Mouse (Mus musculus): ENCODE measurements around the gene Gm3543. TPM values are rescaled to one million over a fixed set of nuclear protein-coding genes. Genes with fewer than 3 reads are reported as not detected.
"Not testable (repeated sequence)": the region's sequence is repeated elsewhere in the genome, so short reads cannot be mapped to it uniquely, and the experiment has no call there.

Gm3543 gene
- polyA plus RNA-seq (2014; fragmentation: Nextera tagmentation; extraction: Ambion mirVana) = not detected in 2 replicates

GRCm38 (mm10) chr14:41983225-41983624, at the start of gene Gm3543:
Gene Gm3543, minus strand, starts transcription at chr14:41983325.
- WGBS = no CpG with 5 or more reads among the region's 1 CpGs
- not testable (repeated sequence) for H3K4me2 ChIP-seq; ATAC-seq (ENCODE audit: low FRiP score); H3K9me3 ChIP-seq (ENCODE audit: control insufficient read depth, low read length); DNase-seq (ENCODE audit: low spot score, missing footprints); H3K27me3 ChIP-seq (ENCODE audit: control insufficient read depth, insufficient read depth, low read length); H3K36me3 ChIP-seq (ENCODE audit: control insufficient read depth, insufficient read depth, low read length); H3K9ac ChIP-seq (ENCODE audit: low read length); H3K4me3 ChIP-seq (ENCODE audit: low read depth, low read length); H3K4me1 ChIP-seq (ENCODE audit: control insufficient read depth, insufficient read depth, low read length); H3K27ac ChIP-seq (ENCODE audit: low read depth, low read length)

- DNase-seq (ENCODE audit: low spot score, missing footprints); H3K27me3 ChIP-seq (ENCODE audit: control insufficient read depth, insufficient read depth, low read length); H3K4me1 ChIP-seq (ENCODE audit: control insufficient read depth, insufficient read depth, low read length); H3K9me3 ChIP-seq (ENCODE audit: control insufficient read depth, low read length); H3K36me3 ChIP-seq (ENCODE audit: control insufficient read depth, insufficient read depth, low read length); H3K27ac ChIP-seq (ENCODE audit: low read depth, low read length); H3K4me3 ChIP-seq (ENCODE audit: low read depth, low read length); H3K9ac ChIP-seq (ENCODE audit: low read length); ATAC-seq (ENCODE audit: low FRiP score); H3K4me2 ChIP-seq: not testable (repeated sequence)
- WGBS = 79% methylated on average over 3 of the region's 3 CpGs
These were observed 14.5 kb downstream of the Gm3543 start for GRCm38 (mm10) chr14:41968596-41968995.

GRCm38 (mm10) chr14:41967827-41968226, 15.3 kb downstream of the Gm3543 start, which contains the start of gene Gm6401:
Gene Gm6401, minus strand, starts transcription at chr14:41967927.
- 83% methylated on average over 1 of the region's 1 CpGs for WGBS
- H3K9me3 ChIP-seq (ENCODE audit: control insufficient read depth, low read length); H3K9ac ChIP-seq (ENCODE audit: low read length); DNase-seq (ENCODE audit: low spot score, missing footprints); H3K4me2 ChIP-seq; ATAC-seq (ENCODE audit: low FRiP score); H3K36me3 ChIP-seq (ENCODE audit: control insufficient read depth, insufficient read depth, low read length); H3K27me3 ChIP-seq (ENCODE audit: control insufficient read depth, insufficient read depth, low read length); H3K4me3 ChIP-seq (ENCODE audit: low read depth, low read length); H3K4me1 ChIP-seq (ENCODE audit: control insufficient read depth, insufficient read depth, low read length); H3K27ac ChIP-seq (ENCODE audit: low read depth, low read length): not testable (repeated sequence)

- H3K4me1 ChIP-seq (ENCODE audit: control insufficient read depth, insufficient read depth, low read length); H3K9me3 ChIP-seq (ENCODE audit: control insufficient read depth, low read length); DNase-seq (ENCODE audit: low spot score, missing footprints); ATAC-seq (ENCODE audit: low FRiP score); H3K27me3 ChIP-seq (ENCODE audit: control insufficient read depth, insufficient read depth, low read length); H3K27ac ChIP-seq (ENCODE audit: low read depth, low read length); H3K4me3 ChIP-seq (ENCODE audit: low read depth, low read length); H3K36me3 ChIP-seq (ENCODE audit: control insufficient read depth, insufficient read depth, low read length); H3K9ac ChIP-seq (ENCODE audit: low read length); H3K4me2 ChIP-seq: not testable (repeated sequence)
- 65% methylated on average over 4 of the region's 4 CpGs for WGBS
These were observed 19.0 kb downstream of the Gm3543 start for GRCm38 (mm10) chr14:41964095-41964494.

GRCm38 (mm10) chr14:41943695-41944094, 39.4 kb downstream of the Gm3543 start, which contains the start of gene 1700024B05Rik:
Gene 1700024B05Rik, plus strand, starts transcription at chr14:41943995.
- not testable (repeated sequence) for H3K27ac ChIP-seq (ENCODE audit: low read depth, low read length); H3K9ac ChIP-seq (ENCODE audit: low read length); H3K9me3 ChIP-seq (ENCODE audit: control insufficient read depth, low read length); H3K4me2 ChIP-seq; H3K36me3 ChIP-seq (ENCODE audit: control insufficient read depth, insufficient read depth, low read length); DNase-seq (ENCODE audit: low spot score, missing footprints); H3K27me3 ChIP-seq (ENCODE audit: control insufficient read depth, insufficient read depth, low read length); H3K4me1 ChIP-seq (ENCODE audit: control insufficient read depth, insufficient read depth, low read length); ATAC-seq (ENCODE audit: low FRiP score); H3K4me3 ChIP-seq (ENCODE audit: low read depth, low read length)
- 85% methylated on average over 1 of the region's 2 CpGs for WGBS

Other genes with a start within 250 kb of the Gm3543 start
- gene Gm7929, start 232.7 kb downstream of the Gm3543 start, polyA plus RNA-seq (2014; fragmentation: Nextera tagmentation; extraction: Ambion mirVana) = not detected in 2 replicates
- gene Gm47189, start 210.9 kb downstream of the Gm3543 start, polyA plus RNA-seq (2014; fragmentation: Nextera tagmentation; extraction: Ambion mirVana) = not detected in 2 replicates
- gene Gm7980, start 76.0 kb downstream of the Gm3543 start, polyA plus RNA-seq (2014; fragmentation: Nextera tagmentation; extraction: Ambion mirVana) = not detected in 2 replicates
- gene 1700049E17Rik1, start 58.4 kb downstream of the Gm3543 start, polyA plus RNA-seq (2014; fragmentation: Nextera tagmentation; extraction: Ambion mirVana) = not detected in 2 replicates
- gene 1700024B05Rik, start 39.3 kb downstream of the Gm3543 start, polyA plus RNA-seq (2014; fragmentation: Nextera tagmentation; extraction: Ambion mirVana) = not detected in 2 replicates
- not detected in 2 replicates for gene Gm6401, start 15.4 kb downstream of the Gm3543 start, polyA plus RNA-seq (2014; fragmentation: Nextera tagmentation; extraction: Ambion mirVana)
- not detected in 2 replicates for gene Gm7951, start 134.0 kb upstream of the Gm3543 start, polyA plus RNA-seq (2014; fragmentation: Nextera tagmentation; extraction: Ambion mirVana)
- gene Gm17027, start 179.3 kb upstream of the Gm3543 start, polyA plus RNA-seq (2014; fragmentation: Nextera tagmentation; extraction: Ambion mirVana) = not detected in 2 replicates
- gene Gm3573, start 207.5 kb upstream of the Gm3543 start, polyA plus RNA-seq (2014; fragmentation: Nextera tagmentation; extraction: Ambion mirVana) = not detected in 2 replicates

All from midbrain, embryonic 11.5 days (tissue).